Mouse (Mus musculus) spleen, postnatal 14 days (tissue): ENCODE measurements around the gene Rasal2.
"Not testable (repeated sequence)": the region's sequence is repeated elsewhere in the genome, so short reads cannot be mapped to it uniquely, and the experiment has no call there.

ENCODE experiments used
- DNase-seq, 2 experiments: peaks; one replicate each; pipeline ENCODE4 v3.0.0; 2021 to 2022; ENCODE audit warnings: low spot score in 2 of 2

The Rasal2 gene

GRCm38 (mm10) chr1:157244453-157244790 lies 168.0 kb downstream of the Rasal2 start:
- no peak for DNase-seq

- no peak for DNase-seq
Measured at GRCm38 (mm10) chr1:157243576-157244452, 168.6 kb downstream of the Rasal2 start.

- DNase-seq = no peak
Measured at GRCm38 (mm10) chr1:157239687-157240086, 172.7 kb downstream of the Rasal2 start.

- not testable (repeated sequence) for DNase-seq
Measured at GRCm38 (mm10) chr1:157236650-157237344, 175.6 kb downstream of the Rasal2 start.

- no peak for DNase-seq
Measured at GRCm38 (mm10) chr1:157233451-157233850, 178.9 kb downstream of the Rasal2 start.

GRCm38 (mm10) chr1:157232372-157232771 lies 180.0 kb downstream of the Rasal2 start:
- no peak for DNase-seq

GRCm38 (mm10) chr1:157231016-157231415 lies 181.4 kb downstream of the Rasal2 start:
- no peak for DNase-seq

- no peak for DNase-seq
Measured at GRCm38 (mm10) chr1:157230386-157230785, 182.0 kb downstream of the Rasal2 start.

GRCm38 (mm10) chr1:157225013-157225412 lies 187.4 kb downstream of the Rasal2 start:
- no peak for DNase-seq

- no peak for DNase-seq
Measured at GRCm38 (mm10) chr1:157220910-157221309, 191.5 kb downstream of the Rasal2 start.

- DNase-seq = no peak
Measured at GRCm38 (mm10) chr1:157220466-157220865, 191.9 kb downstream of the Rasal2 start.

- no peak for DNase-seq
Measured at GRCm38 (mm10) chr1:157208754-157209153, 203.6 kb downstream of the Rasal2 start.

- no peak for DNase-seq
Measured at GRCm38 (mm10) chr1:157205685-157206084, 206.7 kb downstream of the Rasal2 start.

GRCm38 (mm10) chr1:157183043-157183442 lies 229.4 kb downstream of the Rasal2 start:
- no peak for DNase-seq

- DNase-seq = no peak
Measured at GRCm38 (mm10) chr1:157182431-157182830, 230.0 kb downstream of the Rasal2 start.

- no peak for DNase-seq
Measured at GRCm38 (mm10) chr1:157181081-157181480, 231.3 kb downstream of the Rasal2 start.

- DNase-seq = no peak
Measured at GRCm38 (mm10) chr1:157178988-157179764, 233.2 kb downstream of the Rasal2 start.

- DNase-seq = no peak
Measured at GRCm38 (mm10) chr1:157169292-157169691, 243.1 kb downstream of the Rasal2 start.

GRCm38 (mm10) chr1:157168891-157169290 lies 243.5 kb downstream of the Rasal2 start:
- no peak for DNase-seq

- no peak for DNase-seq
Measured at GRCm38 (mm10) chr1:157153781-157154180, 258.6 kb downstream of the Rasal2 start.

GRCm38 (mm10) chr1:157150107-157150506 lies 262.3 kb downstream of the Rasal2 start:
- no peak for DNase-seq

GRCm38 (mm10) chr1:157144621-157145020 lies 267.8 kb downstream of the Rasal2 start:
- DNase-seq = no peak
